Mouse (Mus musculus) embryonic fibroblast, embryonic 13.5 days (primary cell): ENCODE results near the gene Ryk. TPM values are rescaled to one million over a fixed set of nuclear protein-coding genes. Genes with fewer than 3 reads are reported as not detected.

Experiments
- H3K27ac ChIP-seq: 2 replicates; pipeline ENCODE4 v1.5.1; 2012; ENCODE audit warnings: low read length, control low read depth, inconsistent platforms; ENCODE audit not compliant: insufficient read depth
- H3K4me1 ChIP-seq: 2 replicates; pipeline ENCODE4 v1.6.1; 2011; ENCODE audit warnings: low read length; ENCODE audit not compliant: control insufficient read depth, insufficient read depth
- H3K4me3 ChIP-seq: 2 replicates; pipeline ENCODE4 v1.5.1; 2011; ENCODE audit warnings: mild to moderate bottlenecking, control low read depth, low read length; ENCODE audit not compliant: insufficient read depth
- CTCF ChIP-seq: IDR thresholded peaks from 2 replicates; pipeline ENCODE4 v1.5.1; 2011; ENCODE audit warnings: mild to moderate bottlenecking, control low read depth, low read length, moderate library complexity, borderline replicate concordance; ENCODE audit not compliant: insufficient read depth
- POLR2A ChIP-seq: IDR thresholded peaks from 2 replicates; pipeline ENCODE4 v1.6.1; 2011; ENCODE audit warnings: low read depth, mild to moderate bottlenecking, control low read depth, low read length, moderate library complexity
- polyA plus RNA-seq: library from polyadenylated mRNA; stranded (reverse); fragments of >200 nt; gene quantifications from 2 replicates; pipeline ENCODE4 v1.2.4, GENCODE M21; 2011; ENCODE audit warnings: low read depth; ENCODE audit not compliant: missing spikeins, insufficient read length

The Ryk gene
- polyA plus RNA-seq, 1 experiment: 217 TPM

GRCm38 (mm10) chr9:102914583-102914982, 79.9 kb downstream of the Ryk start:
- Histone ChIP-seq H3K27ac (no peak overlapping the region), H3K4me3 (no peak overlapping the region), H3K4me1 (no peaks in the 10 kb centered on the region; the same call in 1 of the 2 replicates)
- no peak for TF ChIP-seq POLR2A
- TF ChIP-seq CTCF: no peak

- Histone ChIP-seq H3K4me1 (no peaks in the 10 kb centered on the region; the same call in 1 of the 2 replicates), H3K4me3 (no peak overlapping the region), H3K27ac (no peak overlapping the region)
- TF ChIP-seq POLR2A: no peak
- TF ChIP-seq CTCF: no peak
Measured at GRCm38 (mm10) chr9:102915292-102915854, 80.7 kb downstream of the Ryk start.

GRCm38 (mm10) chr9:102916076-102916475, 81.4 kb downstream of the Ryk start:
- Histone ChIP-seq H3K4me1 (no peaks in the 10 kb centered on the region; the same call in 1 of the 2 replicates), H3K4me3 (no peak overlapping the region), H3K27ac (no peak overlapping the region)
- no peak for TF ChIP-seq CTCF
- TF ChIP-seq POLR2A: no peak

- Histone ChIP-seq H3K4me3 (no peak overlapping the region), H3K27ac (no peak overlapping the region), H3K4me1 (no peaks in the 10 kb centered on the region; the same call in 1 of the 2 replicates)
- TF ChIP-seq CTCF: no peak
- TF ChIP-seq POLR2A: no peak
Measured at GRCm38 (mm10) chr9:102917532-102918129, 82.9 kb downstream of the Ryk start.

GRCm38 (mm10) chr9:102919486-102919885, 84.8 kb downstream of the Ryk start:
- no peak for TF ChIP-seq CTCF
- no peak for TF ChIP-seq POLR2A
- no peak overlapping the region for H3K4me3 ChIP-seq
- no peaks in the 10 kb centered on the region for H3K4me1 ChIP-seq
- H3K27ac ChIP-seq: no peak overlapping the region

GRCm38 (mm10) chr9:102921791-102922190, 87.1 kb downstream of the Ryk start:
- TF ChIP-seq CTCF: no peak
- TF ChIP-seq POLR2A: no peak
- H3K27ac ChIP-seq: no peak overlapping the region
- no peaks in the 10 kb centered on the region for H3K4me1 ChIP-seq
- H3K4me3 ChIP-seq: no peak overlapping the region

GRCm38 (mm10) chr9:102922866-102923434, 88.2 kb downstream of the Ryk start:
- no peak overlapping the region for H3K4me3 ChIP-seq
- TF ChIP-seq POLR2A (no peak), CTCF (no peak)
- no peak overlapping the region for H3K27ac ChIP-seq
- H3K4me1 ChIP-seq: no peaks in the 10 kb centered on the region

- TF ChIP-seq POLR2A (no peak), CTCF (no peak)
- Histone ChIP-seq H3K27ac (no peak overlapping the region), H3K4me3 (no peak overlapping the region), H3K4me1 (no peaks in the 10 kb centered on the region)
Measured at GRCm38 (mm10) chr9:102923836-102924235, 89.1 kb downstream of the Ryk start.

- H3K27ac ChIP-seq: no peak overlapping the region
- TF ChIP-seq CTCF: no peak
- no peak for TF ChIP-seq POLR2A
- H3K4me1 ChIP-seq: no peaks in the 10 kb centered on the region
- no peak overlapping the region for H3K4me3 ChIP-seq
Measured at GRCm38 (mm10) chr9:102924627-102925316, 90.1 kb downstream of the Ryk start.

- no peak overlapping the region for H3K27ac ChIP-seq
Measured at GRCm38 (mm10) chr9:102926137-102926536, 91.4 kb downstream of the Ryk start.

More at GRCm38 (mm10) chr9:102926137-102926536, 91.4 kb downstream of the Ryk start:
- no peak overlapping the region for H3K4me3 ChIP-seq
- no peak for TF ChIP-seq POLR2A
- TF ChIP-seq CTCF: no peak
- H3K4me1 ChIP-seq: no peaks in the 10 kb centered on the region
